Mouse (Mus musculus) left cerebral cortex, postnatal 14 days (tissue): ENCODE measurements around the gene Gse1. TPM values are rescaled to one million over a fixed set of nuclear protein-coding genes. Genes with fewer than 3 reads are reported as not detected.

Experiments
- DNase-seq, 2 experiments: peaks; one replicate each; pipeline ENCODE4 v3.0.0; 2021 to 2022; ENCODE audit warnings: low spot score in 2 of 2, mixed read lengths in 1 of 2
- intact Hi-C: fragments of 180-260 bp; cut with DNase I; formaldehyde crosslinking; loops from one replicate; pipeline ENCODE4 v1.15.1; 2025
- total RNA-seq, 2 experiments: library from RNA; stranded (reverse); gene quantifications; 2 replicates each; pipeline ENCODE4 v1.2.3; 2021

Gene Gse1
- total RNA-seq, 2 experiments from 2014 or later = 49.0 to 57.3 TPM

- intact Hi-C loops = no loop called here
- DNase-seq = peak; percentile 56 to 62
Measured at GRCm38 (mm10) chr8:120309326-120309725, 81.1 kb downstream of the Gse1 start.

DNA sequence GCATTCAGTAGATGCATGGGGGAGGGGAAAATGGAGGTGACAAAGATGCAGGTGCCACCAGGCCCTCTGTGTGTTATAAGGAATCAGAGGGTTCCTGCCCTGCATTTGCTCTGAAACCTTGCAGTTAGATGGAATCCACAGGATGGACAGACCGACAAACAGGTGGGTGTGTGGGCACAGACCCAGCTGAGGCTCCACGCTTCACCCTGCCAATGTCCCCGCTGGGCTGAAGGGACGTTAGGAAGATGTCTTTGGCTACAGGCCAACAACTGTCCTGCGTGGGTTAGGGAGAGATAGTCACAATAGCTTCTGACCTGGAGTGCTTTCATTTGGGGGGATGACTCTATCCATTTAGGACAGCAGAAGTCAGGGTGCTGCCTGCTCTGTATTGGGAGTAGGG lies 81.8 kb downstream of the Gse1 start:
- intact Hi-C loops = no loop called here
- DNase-seq = no peak

GRCm38 (mm10) chr8:120312452-120312851 lies 84.2 kb downstream of the Gse1 start:
- no peak for DNase-seq
- intact Hi-C loops = no loop called here

- no peak for DNase-seq
- intact Hi-C loops = no loop called here
Measured at GRCm38 (mm10) chr8:120313674-120314073, 85.4 kb downstream of the Gse1 start.

DNA sequence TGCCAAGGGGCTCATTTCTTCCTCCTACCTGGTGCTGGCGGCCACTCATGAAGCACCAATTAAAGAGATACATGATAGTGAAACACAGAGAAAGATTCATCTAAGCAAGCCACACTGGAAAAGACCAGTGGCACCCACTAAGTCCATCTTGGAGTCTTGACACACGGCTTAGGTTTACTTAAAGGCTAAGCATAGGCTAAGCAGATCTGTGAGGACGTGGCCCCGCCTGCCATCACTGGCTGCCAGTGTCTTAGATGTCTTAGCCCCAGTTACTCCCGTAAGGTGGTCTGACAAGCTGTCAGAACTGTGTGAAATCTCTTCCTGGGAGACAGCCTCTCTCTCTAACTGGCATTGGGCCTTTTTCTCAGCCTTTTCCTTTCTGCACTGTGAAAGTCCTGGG lies 86.7 kb downstream of the Gse1 start:
- no peak for DNase-seq
- intact Hi-C loops = loop anchor here (5.0 kb wide), 2 partner anchors 33 to 222 kb away; no protein-coding TSS in a partner anchor

- no peak for DNase-seq
- intact Hi-C loops = loop anchor here (5.0 kb wide), 2 partner anchors 33 to 222 kb away; no protein-coding TSS in a partner anchor
Measured at GRCm38 (mm10) chr8:120315644-120316043, 87.4 kb downstream of the Gse1 start.

DNA sequence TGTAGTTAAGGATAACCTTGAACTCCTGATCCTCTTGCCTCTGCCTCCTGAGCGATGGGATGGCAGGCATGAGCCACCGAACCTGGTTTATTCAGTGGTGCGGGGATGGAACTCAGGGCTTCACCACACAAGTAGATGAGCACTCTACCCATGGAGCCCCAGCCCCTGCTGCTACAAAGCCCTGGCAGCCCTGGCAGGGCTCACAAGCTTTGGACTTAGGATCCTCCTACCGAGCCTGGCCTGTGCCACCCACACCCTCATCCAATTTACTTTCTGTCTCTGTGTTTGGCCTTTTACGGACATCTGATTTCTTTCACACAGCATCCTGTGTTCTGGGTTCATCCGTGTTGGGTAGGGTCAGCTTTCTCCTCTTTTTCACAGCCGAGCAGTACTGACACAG lies 88.5 kb downstream of the Gse1 start:
- intact Hi-C loops = loop anchor here (5.0 kb wide), 2 partner anchors 34 to 221 kb away; no protein-coding TSS in a partner anchor
- no peak for DNase-seq

- intact Hi-C loops = loop anchor here (5.0 kb wide), 2 partner anchors 35 to 220 kb away; no protein-coding TSS in a partner anchor
- peak; percentile 51 to 58 for DNase-seq
Measured at GRCm38 (mm10) chr8:120317118-120317824, 89.0 kb downstream of the Gse1 start.

DNA sequence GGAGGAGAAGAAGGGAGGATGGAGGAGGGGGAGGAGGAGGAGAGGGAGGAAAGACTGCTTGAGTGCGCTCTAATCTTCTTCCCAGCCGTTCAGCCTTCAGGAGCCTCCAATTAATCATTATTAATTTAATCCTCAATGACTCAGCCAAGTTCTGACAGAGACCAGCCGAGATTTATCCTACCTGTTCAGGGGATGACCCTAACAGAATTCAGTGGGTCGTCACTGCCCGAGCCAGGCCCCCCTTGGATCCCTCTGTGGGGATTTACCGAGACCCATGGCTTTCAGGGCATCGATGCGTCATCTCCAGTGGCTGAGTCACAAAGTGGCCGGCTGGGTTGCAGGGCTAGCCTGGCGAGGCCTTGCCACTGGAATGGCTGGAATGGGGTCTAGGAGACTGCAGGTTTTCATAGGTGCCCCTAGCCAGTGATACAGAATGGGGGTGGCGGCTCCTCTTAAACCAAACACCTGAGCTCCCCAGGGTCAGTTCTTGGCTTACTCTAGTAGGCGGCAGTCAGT lies 90.3 kb downstream of the Gse1 start:
- DNase-seq = no peak
- intact Hi-C loops = loop anchor here (5.0 kb wide), 2 partner anchors 36 to 219 kb away; no protein-coding TSS in a partner anchor

DNA sequence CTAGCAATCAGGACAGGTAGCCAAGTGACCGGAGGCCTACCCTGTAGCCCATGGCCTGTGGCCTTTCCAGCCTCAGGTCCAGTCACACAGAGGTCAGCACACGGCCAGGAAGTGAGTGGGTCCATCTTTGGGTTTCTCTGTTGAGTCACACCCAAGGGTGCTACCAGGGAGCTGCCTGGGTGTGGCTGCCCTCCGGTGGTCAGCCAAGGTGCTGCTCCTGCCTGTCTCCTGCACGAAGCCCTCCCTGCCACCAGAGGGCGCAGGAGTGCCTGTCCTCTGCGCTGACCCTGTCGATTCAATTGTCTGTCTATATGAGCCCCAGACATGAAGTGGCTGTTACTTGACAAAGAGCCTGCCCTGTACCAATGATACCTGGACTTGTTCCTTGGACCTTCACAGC lies 91.2 kb downstream of the Gse1 start:
- intact Hi-C loops = loop anchor here (1.0 to 5.0 kb wide), 3 partner anchors 37 to 218 kb away; no protein-coding TSS in a partner anchor
- DNase-seq = peak; percentile 72 to 75

DNA sequence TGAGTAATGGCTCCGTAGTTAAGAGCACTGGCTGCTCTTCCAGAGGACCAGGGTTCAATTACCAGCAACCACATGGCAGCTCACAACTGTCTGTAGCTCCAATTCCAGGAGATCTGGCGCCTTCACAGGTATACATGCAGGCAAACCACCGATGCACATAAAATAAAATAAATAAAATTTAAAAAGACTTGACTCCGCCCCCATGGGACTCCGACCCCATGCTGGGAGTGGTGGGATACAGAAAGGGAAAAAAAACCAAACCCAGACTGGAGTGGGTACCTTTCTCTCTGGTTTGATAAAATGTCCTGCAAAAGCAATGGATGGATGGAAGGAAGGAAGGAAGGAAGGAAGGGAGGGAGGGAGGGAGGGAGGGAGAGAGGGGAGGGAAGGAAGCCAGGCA lies 91.9 kb downstream of the Gse1 start:
- intact Hi-C loops = loop anchor here (2.0 to 5.0 kb wide), 2 partner anchors 47 to 139 kb away; no protein-coding TSS in a partner anchor
- no peak for DNase-seq

DNA sequence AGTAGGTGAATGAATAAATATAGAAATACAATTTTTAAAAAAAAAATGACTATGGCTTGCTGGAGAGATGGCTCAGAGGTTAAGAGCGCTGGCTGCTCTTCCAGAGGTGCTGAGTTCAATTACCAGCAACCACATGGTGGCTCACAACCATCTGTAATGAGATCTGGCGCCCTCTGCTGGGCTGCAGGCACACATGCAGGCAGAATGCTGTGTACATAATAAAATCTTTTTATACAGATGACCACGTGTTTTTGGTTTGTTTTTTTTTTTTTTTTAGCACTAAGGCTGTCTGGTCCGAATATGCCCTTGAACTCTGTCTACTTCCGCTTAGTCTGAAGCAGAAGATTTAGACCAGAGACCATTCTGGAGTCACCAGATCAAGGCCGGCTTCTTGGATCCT lies 93.5 kb downstream of the Gse1 start:
- no peak for DNase-seq
- intact Hi-C loops = loop anchor here (2.0 to 5.0 kb wide), 2 partner anchors 46 to 141 kb away; no protein-coding TSS in a partner anchor

GRCm38 (mm10) chr8:120322956-120323448 lies 94.7 kb downstream of the Gse1 start:
- peak; percentile 44 to 72 for DNase-seq
- intact Hi-C loops = loop anchor here (5.0 kb wide), 1 partner anchor 44 kb away; no protein-coding TSS in a partner anchor

- intact Hi-C loops = loop anchor here (5.0 kb wide), 1 partner anchor 43 kb away; no protein-coding TSS in a partner anchor
- DNase-seq = no peak
Measured at GRCm38 (mm10) chr8:120324555-120324954, 96.3 kb downstream of the Gse1 start.

DNA sequence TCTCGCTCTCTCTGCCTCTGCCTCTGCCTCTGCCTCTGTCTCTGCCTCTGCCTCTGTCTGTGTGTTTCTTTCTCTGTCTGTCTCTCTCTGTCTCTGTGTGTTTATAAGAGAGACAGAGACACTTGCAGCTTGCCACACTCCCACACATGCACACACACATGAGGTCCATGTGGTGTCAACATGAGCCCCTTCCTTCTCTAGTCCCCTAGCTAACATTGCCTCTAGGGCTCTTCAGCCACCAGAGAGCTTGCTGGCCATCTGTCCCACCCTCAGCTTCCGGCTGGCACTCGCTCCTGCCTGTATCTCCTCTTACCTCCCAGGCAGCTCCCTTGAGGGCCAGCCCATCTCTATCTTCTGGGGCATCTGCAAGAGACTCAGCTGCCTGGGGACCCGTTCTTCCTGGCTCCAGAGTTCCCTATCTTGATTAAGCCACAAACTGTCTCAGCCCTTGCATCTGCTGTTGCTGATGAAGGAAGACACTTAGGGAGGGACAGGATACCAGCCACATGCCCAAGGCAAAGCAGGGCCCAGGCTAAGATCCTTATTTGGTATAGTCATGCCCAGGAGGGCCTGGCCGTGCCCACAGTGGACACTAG lies 97.0 kb downstream of the Gse1 start:
- intact Hi-C loops = no loop called here

GRCm38 (mm10) chr8:120327131-120327554 lies 98.9 kb downstream of the Gse1 start:
- intact Hi-C loops = no loop called here
- no peak for DNase-seq

More for the DNA sequence above, 97.0 kb downstream of the Gse1 start:
- DNase-seq = no peak

GRCm38 (mm10) chr8:120328361-120329022 lies 100.2 kb downstream of the Gse1 start:
- DNase-seq = no peak
- intact Hi-C loops = no loop called here

GRCm38 (mm10) chr8:120329030-120329748 lies 100.9 kb downstream of the Gse1 start:
- peak; percentile 48 to 80 for DNase-seq
- intact Hi-C loops = no loop called here

GRCm38 (mm10) chr8:120331027-120331426 lies 102.8 kb downstream of the Gse1 start:
- no peak for DNase-seq
- intact Hi-C loops = no loop called here
